Mouse (Mus musculus) cerebellum, postnatal 36 days (tissue): ENCODE measurements at regions not wholly inside any gene's neighbourhood (a gene's known extent, or its start where the extent isn't known, plus 50 kb on each side); places are given as distances from the start of the nearest gene placed in this dataset.
"Not testable (repeated sequence)": the region's sequence is repeated elsewhere in the genome, so short reads cannot be mapped to it uniquely, and the experiment has no call there.

Experiments used
- DNase-seq, 2 experiments: peaks; one replicate each; pipeline ENCODE4 v3.0.0; 2021 to 2022; ENCODE audit warnings: mixed read lengths in 2 of 2

GRCm38 (mm10) chr12:15064351-15064750 lies 752.4 kb downstream of the Trib2 start:
- no peak for DNase-seq

GRCm38 (mm10) chr12:15051387-15051786 lies 765.3 kb downstream of the Trib2 start:
- DNase-seq, result no peak

- no peak for DNase-seq
These were observed 773.5 kb downstream of the Trib2 start for GRCm38 (mm10) chr12:15043264-15043663.

DNA sequence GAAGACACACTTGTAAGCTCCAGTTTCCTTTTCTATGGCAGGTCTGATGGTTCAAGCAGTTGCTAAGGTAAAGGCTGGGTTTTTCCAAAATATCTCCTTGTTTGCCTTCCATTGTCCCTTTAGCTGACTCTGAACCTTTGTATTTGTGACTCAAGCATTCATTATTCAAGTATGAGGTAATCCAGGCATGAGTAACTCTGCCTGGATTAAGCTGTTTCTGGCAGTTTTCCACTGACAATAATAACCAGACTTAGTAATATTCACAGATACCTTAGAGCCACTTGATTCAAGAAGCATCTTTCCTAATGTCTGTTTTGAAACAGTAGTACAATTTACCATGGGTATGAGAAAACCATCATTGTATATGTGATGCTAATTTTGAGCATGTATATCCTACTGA lies 805.6 kb downstream of the Trib2 start:
- DNase-seq, result no peak

DNA sequence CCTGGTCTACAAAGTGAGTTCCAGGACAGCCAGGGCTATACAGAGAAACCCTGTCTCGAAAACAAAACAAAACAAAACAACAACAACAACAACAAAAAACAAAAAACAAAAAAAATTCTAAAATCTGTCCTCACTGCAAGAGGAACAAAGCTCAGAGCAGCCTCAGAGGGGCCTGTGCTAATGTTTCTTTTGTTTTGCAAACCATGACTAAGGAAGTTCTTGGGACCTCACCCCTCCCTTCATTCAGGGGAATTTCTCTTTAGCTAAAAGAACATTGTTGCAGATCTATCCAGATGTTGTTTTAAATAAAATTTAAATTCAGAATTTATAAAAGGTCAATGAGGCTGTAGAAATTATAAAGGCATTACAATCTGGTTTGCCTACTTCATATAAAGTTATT lies 814.3 kb downstream of the Trib2 start:
- DNase-seq, result not testable (repeated sequence)
